Mouse (Mus musculus) MEL (cell line): ENCODE measurements around the gene Mroh2a. TPM values are rescaled to one million over a fixed set of nuclear protein-coding genes. Genes with fewer than 3 reads are reported as not detected.

ENCODE experiments used
- DNase-seq: peaks from one replicate; pipeline ENCODE4 v3.0.0; 2011; ENCODE audit warnings: low read depth, low spot score
- H3K27ac ChIP-seq: 2 replicates; pipeline ENCODE4 v1.5.1; 2012; ENCODE audit warnings: low read depth, mild to moderate bottlenecking, control low read depth, low read length, moderate library complexity; ENCODE audit not compliant: control insufficient read depth
- H3K27me3 ChIP-seq, 2 experiments: fragments of 150-350 bp in 1 of 2; sonication (generic) in 1 of 2; 2 replicates each; pipeline ENCODE4 v1.6.1; 2012; ENCODE audit warnings: low read length in 2 of 2, mild to moderate bottlenecking in 2 of 2, improper control_type of control experiment in 1 of 2, moderate library complexity in 1 of 2; ENCODE audit not compliant: insufficient read depth in 2 of 2, control insufficient read depth in 1 of 2
- H3K36me3 ChIP-seq, 2 experiments: 2 replicates each; pipeline ENCODE4 v1.6.1; 2012 to 2014; ENCODE audit warnings: low read length in 2 of 2, improper control_type of control experiment in 1 of 2, inconsistent platforms in 1 of 2, mild to moderate bottlenecking in 1 of 2; ENCODE audit not compliant: insufficient read depth in 2 of 2, control insufficient read depth in 1 of 2
- H3K4me1 ChIP-seq, 2 experiments: fragments of 150-350 bp in 1 of 2; sonication (generic) in 1 of 2; 2 replicates each; pipeline ENCODE4 v1.6.1; 2012; ENCODE audit warnings: low read length in 2 of 2, improper control_type of control experiment in 1 of 2, mild to moderate bottlenecking in 1 of 2; ENCODE audit not compliant: insufficient read depth in 2 of 2, control insufficient read depth in 1 of 2
- H3K4me3 ChIP-seq, 2 experiments: fragments of 150-350 bp in 1 of 2; sonication (generic) in 1 of 2; 2 replicates each; pipeline ENCODE4 v1.5.1; 2012; ENCODE audit warnings: low read depth in 2 of 2, low read length in 2 of 2, mild to moderate bottlenecking in 2 of 2, moderate library complexity in 2 of 2, control low read depth in 1 of 2, improper control_type of control experiment in 1 of 2; ENCODE audit not compliant: control insufficient read depth in 1 of 2, insufficient read depth in 1 of 2
- H3K79me2 ChIP-seq: 2 replicates; pipeline ENCODE4 v1.6.1; 2012; ENCODE audit warnings: mild to moderate bottlenecking, low read length, moderate library complexity; ENCODE audit not compliant: control insufficient read depth, poor library complexity, insufficient read depth
- H3K9ac ChIP-seq: 2 replicates; pipeline ENCODE4 v1.6.1; 2012; ENCODE audit warnings: low read depth, mild to moderate bottlenecking, control low read depth, low read length, moderate library complexity; ENCODE audit not compliant: control insufficient read depth, poor library complexity, severe bottlenecking
- H3K9me3 ChIP-seq: fragments of 150-350 bp; sonication (generic); replicated peaks from 2 replicates; pipeline ENCODE4 v1.6.1; 2012; ENCODE audit warnings: mild to moderate bottlenecking, low read length, improper control_type of control experiment, moderate library complexity; ENCODE audit not compliant: insufficient read depth
- CHD1 ChIP-seq: IDR thresholded peaks from 2 replicates; pipeline ENCODE4 v1.6.1; 2012; ENCODE audit warnings: low read depth, mild to moderate bottlenecking, inconsistent platforms, low read length, improper control_type of control experiment
- CHD2 ChIP-seq: IDR thresholded peaks from 2 replicates; pipeline ENCODE4 v1.6.1; 2011; ENCODE audit warnings: low read length, improper control_type of control experiment
- ELF1 ChIP-seq: IDR thresholded peaks from 2 replicates; pipeline ENCODE4 v1.6.1; 2014; ENCODE audit warnings: low read depth, mild to moderate bottlenecking, inconsistent platforms, low read length, improper control_type of control experiment, moderate library complexity
- EP300 ChIP-seq, 2 experiments: IDR thresholded peaks; 2 replicates each; pipeline ENCODE4 v1.6.1; 2011; ENCODE audit warnings: improper control_type of control experiment in 2 of 2, low read length in 2 of 2, low read depth in 1 of 2, mild to moderate bottlenecking in 1 of 2
- ETS1 ChIP-seq: IDR thresholded peaks from 2 replicates; pipeline ENCODE4 v1.6.1; 2012; ENCODE audit warnings: low read depth, mild to moderate bottlenecking, inconsistent platforms, low read length, improper control_type of control experiment, moderate library complexity
- GATA1 ChIP-seq: IDR thresholded peaks from 2 replicates; pipeline ENCODE4 v1.6.1; 2011; ENCODE audit warnings: low read depth, low read length, improper control_type of control experiment
- HCFC1 ChIP-seq: IDR thresholded peaks from 2 replicates; pipeline ENCODE4 v1.6.1; 2012; ENCODE audit warnings: low read depth, mild to moderate bottlenecking, inconsistent platforms, low read length, improper control_type of control experiment, moderate library complexity
- JUND ChIP-seq: IDR thresholded peaks from 2 replicates; pipeline ENCODE4 v1.6.1; 2011; ENCODE audit warnings: low read depth, mild to moderate bottlenecking, improper control_type of control experiment, low read length
- MAFK ChIP-seq: IDR thresholded peaks from 2 replicates; pipeline ENCODE4 v1.6.1; 2011; ENCODE audit warnings: low read depth, mild to moderate bottlenecking, low read length, improper control_type of control experiment, borderline replicate concordance
- MEF2A ChIP-seq: IDR thresholded peaks from 2 replicates; pipeline ENCODE4 v1.6.1; 2014; ENCODE audit warnings: low read depth, mild to moderate bottlenecking, inconsistent platforms, low read length, improper control_type of control experiment; ENCODE audit not compliant: poor library complexity, insufficient replicate concordance, severe bottlenecking; ENCODE audit errors: extremely low read depth
- MXI1 ChIP-seq: IDR thresholded peaks from 2 replicates; pipeline ENCODE4 v1.6.1; 2011; ENCODE audit warnings: mild to moderate bottlenecking, low read depth, low read length, improper control_type of control experiment
- MYB ChIP-seq: IDR thresholded peaks from 2 replicates; pipeline ENCODE4 v1.6.1; 2011; ENCODE audit warnings: mild to moderate bottlenecking, low read depth, low read length, improper control_type of control experiment
- POLR2AphosphoS2 ChIP-seq: IDR thresholded peaks from 2 replicates; pipeline ENCODE4 v1.6.1; 2011; ENCODE audit warnings: low read length, improper control_type of control experiment
- POLR2AphosphoS5 ChIP-seq: IDR thresholded peaks from 2 replicates; pipeline ENCODE4 v1.6.1; 2012; ENCODE audit warnings: low read depth, borderline replicate concordance, mild to moderate bottlenecking, inconsistent platforms, low read length, moderate library complexity, mixed read lengths
- SMC3 ChIP-seq: IDR thresholded peaks from 2 replicates; pipeline ENCODE4 v1.6.1; 2011; ENCODE audit warnings: low read depth, low read length, improper control_type of control experiment
- TAL1 ChIP-seq: IDR thresholded peaks from 2 replicates; pipeline ENCODE4 v1.6.1; 2012; ENCODE audit warnings: mild to moderate bottlenecking, inconsistent platforms, low read length, moderate library complexity, mixed read lengths
- TBP ChIP-seq: IDR thresholded peaks from 2 replicates; pipeline ENCODE4 v1.8.0; 2011; ENCODE audit warnings: low read depth, low read length, improper control_type of control experiment
- TCF12 ChIP-seq: IDR thresholded peaks from 2 replicates; pipeline ENCODE4 v1.6.1; 2014; ENCODE audit warnings: low read depth, mild to moderate bottlenecking, inconsistent platforms, low read length, improper control_type of control experiment, moderate library complexity
- USF1 ChIP-seq: IDR thresholded peaks from 2 replicates; pipeline ENCODE4 v1.6.1; 2014; ENCODE audit warnings: low read depth, mild to moderate bottlenecking, inconsistent platforms, low read length, improper control_type of control experiment, moderate library complexity
- USF2 ChIP-seq, 2 experiments: IDR thresholded peaks; 2 replicates each; pipeline ENCODE4 v1.6.1; 2011 to 2012; ENCODE audit warnings: improper control_type of control experiment in 2 of 2, low read length in 2 of 2, borderline replicate concordance in 1 of 2, inconsistent platforms in 1 of 2, low read depth in 1 of 2, mild to moderate bottlenecking in 1 of 2; ENCODE audit not compliant: insufficient read depth in 1 of 2
- ZC3H11A ChIP-seq: IDR thresholded peaks from 2 replicates; pipeline ENCODE4 v1.6.1; 2012; ENCODE audit warnings: low read depth, mild to moderate bottlenecking, inconsistent platforms, low read length, improper control_type of control experiment
- ZMIZ1 ChIP-seq: IDR thresholded peaks from 2 replicates; pipeline ENCODE4 v1.6.1; 2012; ENCODE audit warnings: low read depth, mild to moderate bottlenecking, inconsistent platforms, low read length, improper control_type of control experiment, moderate library complexity
- ZNF384 ChIP-seq: IDR thresholded peaks from 2 replicates; pipeline ENCODE4 v1.6.1; 2012; ENCODE audit warnings: low read depth, mild to moderate bottlenecking, inconsistent platforms, low read length, improper control_type of control experiment
- polyA plus RNA-seq, 2 experiments: library from polyadenylated mRNA; stranded (reverse) in 1 of 2; unstranded in 1 of 2; fragments of >175 nt in 1 of 2; fragments of >200 nt in 1 of 2; gene quantifications; 2 replicates each; pipeline versions ENCODE4 v1.2.1 to v1.2.4; 2012; ENCODE audit warnings: low replicate concordance in 2 of 2, low read depth in 1 of 2; ENCODE audit not compliant: insufficient read length in 2 of 2, insufficient read depth in 1 of 2, missing spikeins in 1 of 2
- total RNA-seq: library from RNA; depleted of rRNA; stranded (reverse); fragments of 300-350 nt; gene quantifications from 2 replicates; pipeline ENCODE4 v1.2.3, GENCODE M21; 2012

Gene Mroh2a
- total and polyA plus RNA-seq, 3 experiments: 0.27 to 2.5 TPM; not detected in 1

DNA sequence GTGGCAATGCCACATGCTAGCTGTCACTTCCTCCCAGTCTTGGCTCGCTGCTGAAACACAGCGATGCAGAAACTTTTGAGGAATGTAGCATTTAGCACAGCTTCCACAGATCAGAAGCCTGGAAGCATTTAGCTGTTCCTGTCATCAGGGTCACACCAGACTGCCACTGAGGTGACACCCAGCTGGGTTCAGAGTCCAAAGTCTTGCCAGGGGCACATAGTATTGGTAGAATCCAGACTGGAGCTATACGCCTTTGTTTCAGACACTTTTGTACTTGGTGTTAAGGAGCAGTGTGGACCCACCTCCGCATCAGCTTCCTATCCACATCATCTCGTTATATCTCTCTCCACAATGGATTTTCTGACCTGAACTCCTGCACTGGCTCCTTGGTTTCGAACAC, 26.8 kb downstream of the Mroh2a start:
- no peaks in the 10 kb centered on the region for H3K36me3 ChIP-seq
- no peaks in the 10 kb centered on the region for H3K79me2 ChIP-seq
- no peak for TF ChIP-seq ZNF384
- no peak for TF ChIP-seq MYB
- no peak for TF ChIP-seq MAFK
- TF ChIP-seq HCFC1: no peak
- no peak for TF ChIP-seq POLR2AphosphoS2
- TF ChIP-seq ETS1: no peak
- no peak for TF ChIP-seq GATA1
- TF ChIP-seq TAL1: no peak
- no peak for TF ChIP-seq ZMIZ1
- no peak for TF ChIP-seq POLR2AphosphoS5
- no peak overlapping the region for H3K27ac ChIP-seq
- no peaks in the 10 kb centered on the region for H3K27me3 ChIP-seq
- no peaks in the 10 kb centered on the region for H3K9me3 ChIP-seq
- no peak overlapping the region for H3K9ac ChIP-seq
- no peak overlapping the region for H3K4me3 ChIP-seq
- no peak for DNase-seq
- H3K4me1 ChIP-seq: 0 out of 4 replicates have a peak, but pooled peaks cover 0 to 3% of the 10 kb centered on the region in 2 experiments

DNA sequence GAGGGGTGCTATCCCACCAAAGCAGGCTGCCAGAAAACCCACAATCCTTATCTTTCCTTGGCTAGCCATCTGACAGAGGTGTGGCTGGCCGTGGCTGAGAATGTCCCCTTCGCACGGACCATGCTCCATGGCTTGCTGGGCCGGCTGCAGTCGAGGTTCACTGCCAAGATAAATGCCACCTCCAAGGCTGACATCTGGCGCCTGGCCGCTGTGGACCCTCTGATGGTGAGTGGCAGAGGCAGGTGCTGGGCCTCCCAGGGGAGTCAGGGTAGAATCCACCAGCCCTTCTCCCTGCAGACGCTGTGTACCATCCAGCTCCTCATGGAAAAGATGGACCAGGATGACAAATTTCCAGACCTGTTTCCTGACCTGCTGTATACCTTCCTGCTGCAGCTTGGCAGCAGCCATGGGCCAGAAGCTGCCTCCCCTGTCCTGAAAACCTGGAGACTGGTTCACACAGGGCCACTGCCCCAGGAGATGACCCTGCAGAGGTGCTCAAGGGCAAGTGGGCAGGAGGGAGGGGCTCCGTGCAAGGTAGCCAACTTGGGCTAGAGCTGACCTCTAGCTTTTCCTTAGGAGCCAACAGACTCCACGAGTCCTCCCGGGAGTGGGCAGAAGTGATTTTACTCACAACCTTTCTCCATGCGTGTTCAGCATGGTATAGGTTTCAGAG, 28.1 kb downstream of the Mroh2a start:
- H3K27ac ChIP-seq: no peak overlapping the region
- 0 out of 4 replicates have a peak, but pooled peaks cover 0 to 3% of the 10 kb centered on the region in 2 experiments for H3K4me1 ChIP-seq
- H3K9me3 ChIP-seq: no peaks in the 10 kb centered on the region
- TF ChIP-seq TAL1: peak; percentile 8; the same call in 1 of the 2 replicates
- no peak for TF ChIP-seq TCF12
- H3K36me3 ChIP-seq: no peaks in the 10 kb centered on the region
- DNase-seq: no peak
- no peak overlapping the region for H3K4me3 ChIP-seq
- H3K27me3 ChIP-seq: no peaks in the 10 kb centered on the region
- H3K79me2 ChIP-seq: no peaks in the 10 kb centered on the region
- H3K9ac ChIP-seq: no peak overlapping the region

DNA sequence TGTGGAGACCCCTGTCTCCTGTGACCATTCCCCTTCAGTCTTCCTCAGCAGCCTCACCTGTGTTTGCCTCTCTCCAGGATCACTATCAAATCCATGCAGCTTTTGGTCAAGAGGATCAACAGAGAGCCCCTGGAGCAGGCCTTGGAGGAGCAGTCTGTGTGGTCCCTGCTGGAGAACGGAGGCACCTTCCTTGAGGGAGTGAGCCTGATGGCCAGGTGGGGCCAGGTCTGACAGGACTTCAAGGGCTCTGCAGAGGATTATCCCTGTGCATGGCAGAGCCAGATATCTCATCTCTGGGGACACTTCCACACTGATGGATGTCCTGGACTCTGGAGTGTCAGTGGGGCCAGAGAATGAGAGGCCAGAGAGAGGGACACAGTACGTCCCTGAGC, 28.7 kb downstream of the Mroh2a start:
- H3K27me3 ChIP-seq: no peaks in the 10 kb centered on the region
- H3K4me3 ChIP-seq: no peak overlapping the region
- 0 out of 4 replicates have a peak, but pooled peaks cover 0 to 3% of the 10 kb centered on the region in 2 experiments for H3K4me1 ChIP-seq
- no peak overlapping the region for H3K9ac ChIP-seq
- no peaks in the 10 kb centered on the region for H3K79me2 ChIP-seq
- TF ChIP-seq USF1 (no peak), POLR2AphosphoS5 (no peak), EP300 (IDR thresholded peaks at IDR 0.05; ENCODE audit: low read depth in 1 of 2, low read length in 2 of 2) (no peak), TBP (no peak), MEF2A (no peak), ETS1 (no peak), CHD2 (no peak), ZMIZ1 (no peak), MXI1 (no peak), ELF1 (no peak), JUND (no peak), SMC3 (no peak), USF2 (IDR thresholded peaks at IDR 0.05; ENCODE audit: borderline replicate concordance in 1 of 2, insufficient read depth in 1 of 2, low read depth in 1 of 2, low read length in 2 of 2) (no peak), CHD1 (no peak), MAFK (no peak), ZC3H11A (no peak)
- DNase-seq: no peak
- H3K36me3 ChIP-seq: no peaks in the 10 kb centered on the region
- H3K27ac ChIP-seq: no peak overlapping the region
- H3K9me3 ChIP-seq: no peaks in the 10 kb centered on the region
